Mouse (Mus musculus) heart, adult 2 months (tissue): ENCODE data around the gene Fgd5.

ENCODE experiments used
- CTCF ChIP-seq: fragments of 200-600 bp; IDR thresholded peaks from 2 replicates; pipeline ENCODE4 v1.8.1; 2022; ENCODE audit warnings: antibody characterized with exemption, mild to moderate bottlenecking, moderate library complexity
- EP300 ChIP-seq: fragments of 200-500 bp; IDR thresholded peaks from 2 replicates; pipeline ENCODE4 v1.6.1; 2011; ENCODE audit warnings: low read depth, low read length, control low read depth; ENCODE audit not compliant: insufficient read depth
- POLR2A ChIP-seq: fragments of 200-500 bp; IDR thresholded peaks from 2 replicates; pipeline ENCODE4 v1.6.1; 2011; ENCODE audit warnings: mild to moderate bottlenecking, low read depth, low read length, control low read depth; ENCODE audit not compliant: insufficient read depth

DNA sequence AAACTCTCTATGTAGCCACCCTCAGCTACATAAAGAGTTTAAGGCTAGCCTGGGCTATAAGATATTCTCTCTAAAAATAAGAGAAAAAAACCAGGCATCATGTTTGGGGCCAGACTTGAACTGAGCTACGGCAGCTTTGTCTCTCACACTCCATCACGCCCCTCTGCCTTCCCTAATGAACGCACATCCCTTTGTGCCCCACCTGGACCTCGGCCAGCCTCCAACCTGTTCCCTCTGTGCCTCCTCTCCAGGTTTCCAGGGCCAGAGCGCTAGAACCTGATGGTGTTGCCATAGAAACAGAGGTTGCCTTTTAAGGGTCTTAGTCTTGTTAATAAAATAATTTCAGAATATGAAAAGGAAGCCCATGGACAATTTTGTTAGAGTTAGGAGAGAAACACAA lies 37.2 kb downstream of the Fgd5 start:
- TF ChIP-seq POLR2A (no peak), EP300 (no peak), CTCF (no peak)
